Mouse (Mus musculus) myocyte (in vitro differentiated cells): ENCODE measurements around the gene Kcnq4. TPM values are rescaled to one million over a fixed set of nuclear protein-coding genes. Genes with fewer than 3 reads are reported as not detected.

ENCODE experiments used
- H3K27me3 ChIP-seq: one replicate; pipeline ENCODE4 v1.6.1; 2011; ENCODE audit not compliant: control insufficient read depth, insufficient read depth, insufficient read length
- H3K36me3 ChIP-seq: one replicate; pipeline ENCODE4 v1.6.1; 2011; ENCODE audit not compliant: control insufficient read depth, insufficient read depth
- H3K4me2 ChIP-seq: one replicate; pipeline ENCODE4 v1.6.1; 2011; ENCODE audit warnings: low read depth, control low read depth
- H3K4me3 ChIP-seq: one replicate; pipeline ENCODE4 v1.5.1; 2011; ENCODE audit warnings: mild to moderate bottlenecking, control low read depth, moderate library complexity
- H3K79me2 ChIP-seq: one replicate; pipeline ENCODE4 v1.6.1; 2011; ENCODE audit not compliant: control insufficient read depth, insufficient read depth
- H3ac ChIP-seq: one replicate; pipeline ENCODE4 v1.6.1; 2011; ENCODE audit not compliant: control insufficient read depth, insufficient read length
- CEBPB ChIP-seq: IDR thresholded peaks from 2 replicates; pipeline ENCODE4 v1.6.1; 2011; ENCODE audit warnings: mild to moderate bottlenecking, moderate library complexity; ENCODE audit not compliant: poor library complexity, insufficient read depth, severe bottlenecking
- E2F4 ChIP-seq: IDR thresholded peaks from one replicate; pipeline ENCODE4 v1.6.1; 2011; ENCODE audit warnings: mild to moderate bottlenecking, control low read depth, moderate library complexity; ENCODE audit not compliant: insufficient read depth
- MAX ChIP-seq: IDR thresholded peaks from one replicate; pipeline ENCODE4 v1.6.1; 2011; ENCODE audit warnings: low read depth, mild to moderate bottlenecking, control low read depth
- MYOD1 ChIP-seq, 3 experiments: IDR thresholded peaks; one replicate each; pipeline ENCODE4 v1.6.1; 2011; ENCODE audit warnings: control low read depth in 2 of 3, low read depth in 2 of 3, mild to moderate bottlenecking in 2 of 3, moderate library complexity in 1 of 3; ENCODE audit not compliant: insufficient read length in 2 of 3, control insufficient read depth in 1 of 3
- MYOG ChIP-seq, 3 experiments: IDR thresholded peaks; one replicate each; pipeline ENCODE4 v1.6.1; 2011; ENCODE audit warnings: control low read depth in 2 of 3, low read depth in 2 of 3, mild to moderate bottlenecking in 2 of 3; ENCODE audit not compliant: insufficient read length in 2 of 3, control insufficient read depth in 1 of 3, insufficient read depth in 1 of 3
- POLR2A ChIP-seq: IDR thresholded peaks from one replicate; pipeline ENCODE4 v1.6.1; 2011; ENCODE audit warnings: low read depth, mild to moderate bottlenecking, control low read depth, moderate library complexity; ENCODE audit not compliant: insufficient read length
- POLR2AphosphoS2 ChIP-seq: IDR thresholded peaks from one replicate; pipeline ENCODE4 v1.6.1; 2011; ENCODE audit warnings: low read depth, control low read depth; ENCODE audit not compliant: insufficient read length
- REST ChIP-seq: IDR thresholded peaks from one replicate; pipeline ENCODE4 v1.6.1; 2011; ENCODE audit warnings: mild to moderate bottlenecking, control low read depth, moderate library complexity; ENCODE audit not compliant: insufficient read depth, insufficient read length
- SRF ChIP-seq: IDR thresholded peaks from one replicate; pipeline ENCODE4 v1.6.1; 2011; ENCODE audit warnings: low read depth; ENCODE audit not compliant: control insufficient read depth, insufficient read length
- TCF12 ChIP-seq: IDR thresholded peaks from one replicate; pipeline ENCODE4 v1.6.1; 2011; ENCODE audit warnings: mild to moderate bottlenecking, control low read depth; ENCODE audit not compliant: poor library complexity, insufficient read depth, severe bottlenecking
- TCF3 ChIP-seq: IDR thresholded peaks from one replicate; pipeline ENCODE4 v1.6.1; 2011; ENCODE audit warnings: low read depth, control low read depth; ENCODE audit not compliant: insufficient read length
- USF1 ChIP-seq: IDR thresholded peaks from one replicate; pipeline ENCODE4 v1.6.1; 2011; ENCODE audit warnings: low read depth, mild to moderate bottlenecking, control low read depth, moderate library complexity
- polyA plus RNA-seq: library from polyadenylated mRNA; unstranded; fragments of >200 nt; fragmentation: generic; extraction: Trizol; gene quantifications from one replicate; pipeline ENCODE4 v1.2.1, GENCODE M21; 2012; ENCODE audit warnings: missing spikeins

Kcnq4 gene
- polyA plus RNA-seq, 1 experiment, result 23.1 TPM

- Histone ChIP-seq H3K4me3 (no peak overlapping the region), H3K36me3 (no peaks in the 10 kb centered on the region), H3K27me3 (peaks cover 32% of the 10 kb centered on the region), H3K79me2 (no peaks in the 10 kb centered on the region), H3K4me2 (no peak overlapping the region), H3ac (no peak overlapping the region)
- no peak for TF ChIP-seq SRF
- TF ChIP-seq POLR2A, result no peak
- TF ChIP-seq MYOG (IDR thresholded peaks at IDR 0.05; ENCODE audit: control insufficient read depth in 1 of 3, insufficient read depth in 1 of 3, insufficient read length in 2 of 3, low read depth in 2 of 3), result no peak
- TF ChIP-seq E2F4, result no peak
Observed at GRCm38 (mm10) chr4:120671046-120671445, 77.4 kb downstream of the Kcnq4 start.

DNA sequence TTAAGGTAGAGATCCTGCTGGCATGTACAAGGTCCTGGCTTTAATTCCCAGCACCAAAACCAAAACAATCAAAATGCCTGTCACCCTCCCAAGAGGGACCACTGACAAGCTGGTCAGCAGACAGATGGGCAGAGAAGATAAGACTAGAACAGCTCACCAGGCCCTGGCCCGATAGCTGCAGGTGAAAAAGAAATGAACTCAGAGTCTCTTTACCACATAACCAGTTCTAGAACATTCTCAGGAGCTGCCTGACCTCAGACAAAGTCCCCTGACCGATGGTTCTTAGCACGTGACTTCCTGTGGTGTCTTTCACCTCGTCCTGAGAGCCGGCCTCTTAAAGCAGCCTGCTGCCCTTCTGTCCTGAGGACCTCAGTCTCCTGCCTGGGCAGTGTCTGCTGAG is 78.8 kb downstream of the Kcnq4 start:
- peaks cover 32% of the 10 kb centered on the region for H3K27me3 ChIP-seq
- H3ac ChIP-seq, result no peak overlapping the region
- H3K79me2 ChIP-seq, result no peaks in the 10 kb centered on the region
- H3K4me3 ChIP-seq, result no peak overlapping the region
- H3K36me3 ChIP-seq, result no peaks in the 10 kb centered on the region
- no peak for TF ChIP-seq TCF3
- TF ChIP-seq MYOG (IDR thresholded peaks at IDR 0.05; ENCODE audit: control insufficient read depth in 1 of 3, insufficient read depth in 1 of 3, insufficient read length in 2 of 3, low read depth in 2 of 3), result no peak
- TF ChIP-seq MYOD1 (IDR thresholded peaks at IDR 0.05; ENCODE audit: control insufficient read depth in 1 of 3, insufficient read length in 2 of 3, low read depth in 2 of 3), result no peak
- no peak for TF ChIP-seq USF1
- TF ChIP-seq E2F4, result no peak
- H3K4me2 ChIP-seq, result no peak overlapping the region

DNA sequence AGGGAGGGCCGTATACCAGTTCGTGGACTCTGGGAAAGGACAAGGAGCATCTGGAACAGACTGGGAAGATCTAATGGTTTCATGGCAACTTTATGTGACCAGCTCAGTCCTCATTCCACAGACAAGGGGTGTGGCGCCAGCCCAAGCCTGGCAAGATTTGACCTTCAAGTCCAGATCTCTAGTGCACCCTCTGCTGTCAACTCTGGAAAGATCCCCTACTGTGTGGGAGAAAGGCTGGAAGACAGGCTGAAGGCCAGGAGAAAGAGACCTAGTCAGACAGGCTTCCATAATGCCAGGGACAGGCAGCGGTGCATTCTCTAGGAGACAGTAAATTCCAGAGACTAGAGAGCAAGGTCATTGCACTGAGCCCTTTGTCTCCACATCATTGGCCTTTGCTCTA is 79.9 kb downstream of the Kcnq4 start:
- TF ChIP-seq SRF, result no peak
- no peak for TF ChIP-seq CEBPB
- no peak for TF ChIP-seq MYOG (IDR thresholded peaks at IDR 0.05; ENCODE audit: control insufficient read depth in 1 of 3, insufficient read depth in 1 of 3, insufficient read length in 2 of 3, low read depth in 2 of 3)
- no peak for TF ChIP-seq REST
- no peak for TF ChIP-seq TCF3
- TF ChIP-seq TCF12, result no peak
- TF ChIP-seq E2F4, result no peak
- TF ChIP-seq MAX, result no peak
- TF ChIP-seq USF1, result no peak
- TF ChIP-seq MYOD1 (IDR thresholded peaks at IDR 0.05; ENCODE audit: control insufficient read depth in 1 of 3, insufficient read length in 2 of 3, low read depth in 2 of 3), result no peak
- no peak for TF ChIP-seq POLR2AphosphoS2
- TF ChIP-seq POLR2A, result no peak
- no peaks in the 10 kb centered on the region for H3K36me3 ChIP-seq
- H3K79me2 ChIP-seq, result no peaks in the 10 kb centered on the region
- H3ac ChIP-seq, result no peak overlapping the region
- no peak overlapping the region for H3K4me2 ChIP-seq
- peaks cover 32% of the 10 kb centered on the region for H3K27me3 ChIP-seq
- no peak overlapping the region for H3K4me3 ChIP-seq

GRCm38 (mm10) chr4:120667555-120667954 is 80.9 kb downstream of the Kcnq4 start:
- peaks cover 32% of the 10 kb centered on the region for H3K27me3 ChIP-seq
- TF ChIP-seq MYOG (IDR thresholded peaks at IDR 0.05; ENCODE audit: control insufficient read depth in 1 of 3, insufficient read depth in 1 of 3, insufficient read length in 2 of 3, low read depth in 2 of 3) (no peak), E2F4 (no peak), TCF3 (no peak), CEBPB (no peak), MAX (no peak), TCF12 (no peak)

GRCm38 (mm10) chr4:120667045-120667501 is 81.3 kb downstream of the Kcnq4 start:
- H3K79me2 ChIP-seq, result no peaks in the 10 kb centered on the region
- TF ChIP-seq POLR2AphosphoS2 (no peak), TCF3 (no peak)
- no peaks in the 10 kb centered on the region for H3K36me3 ChIP-seq
- H3ac ChIP-seq, result no peak overlapping the region
- H3K4me3 ChIP-seq, result no peak overlapping the region
- no peak overlapping the region for H3K4me2 ChIP-seq
- H3K27me3 ChIP-seq, result peaks cover 32% of the 10 kb centered on the region

More at GRCm38 (mm10) chr4:120667555-120667954, 80.9 kb downstream of the Kcnq4 start:
- Histone ChIP-seq H3K4me2 (no peak overlapping the region), H3K4me3 (no peak overlapping the region), H3K36me3 (no peaks in the 10 kb centered on the region), H3ac (no peak overlapping the region), H3K79me2 (no peaks in the 10 kb centered on the region)
